Mouse (Mus musculus) yolk sac, embryonic 10.5 days (tissue): Measurements from ENCODE around the gene Rasgef1a.
A peak's percentile ranks its signal among the peaks of the same experiment; 100 is the strongest.

ENCODE experiments used
- DNase-seq: peaks from one replicate; pipeline ENCODE4 v3.0.0-alpha.2; 2017; ENCODE audit warnings: low spot score

The Rasgef1a gene

DNA sequence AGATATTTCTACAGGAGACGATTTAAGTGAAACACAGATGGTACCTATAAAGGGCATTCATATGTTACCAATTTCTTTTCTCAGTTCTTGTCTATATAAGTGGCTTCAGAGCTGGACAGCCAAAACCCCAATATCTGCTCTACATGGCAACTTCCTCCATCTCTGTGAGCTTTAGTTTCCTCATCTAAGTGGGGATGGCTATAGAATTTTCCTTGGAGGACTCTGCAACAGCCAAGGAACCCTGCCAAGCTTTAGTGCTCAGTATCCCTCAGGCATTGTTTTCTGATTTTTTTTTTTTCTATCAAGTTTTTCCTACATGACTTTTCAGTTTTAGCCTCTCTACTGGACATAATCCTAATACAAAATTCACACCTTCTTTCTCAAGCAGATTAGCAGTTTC, 123.2 kb downstream of the Rasgef1a start:
- no peak for DNase-seq

DNA sequence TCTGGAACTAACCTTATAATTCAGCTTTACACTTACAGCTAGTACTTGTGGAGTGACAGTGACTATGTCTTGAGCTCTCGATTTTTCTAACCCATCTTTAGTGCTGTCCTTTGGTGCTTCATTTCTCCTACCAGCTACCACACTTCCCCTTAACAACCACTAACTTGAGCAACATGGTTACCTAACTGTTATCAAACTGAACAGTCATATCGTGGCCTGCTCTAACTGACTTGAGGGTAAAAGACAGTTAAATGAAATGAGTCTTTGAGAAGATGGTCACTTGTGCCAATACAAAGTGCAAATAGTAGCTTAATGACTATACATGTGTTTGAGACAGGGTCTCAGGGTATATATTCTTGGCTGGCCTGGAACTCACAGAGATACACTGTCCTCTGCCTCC, 125.9 kb downstream of the Rasgef1a start:
- no peak for DNase-seq

DNA sequence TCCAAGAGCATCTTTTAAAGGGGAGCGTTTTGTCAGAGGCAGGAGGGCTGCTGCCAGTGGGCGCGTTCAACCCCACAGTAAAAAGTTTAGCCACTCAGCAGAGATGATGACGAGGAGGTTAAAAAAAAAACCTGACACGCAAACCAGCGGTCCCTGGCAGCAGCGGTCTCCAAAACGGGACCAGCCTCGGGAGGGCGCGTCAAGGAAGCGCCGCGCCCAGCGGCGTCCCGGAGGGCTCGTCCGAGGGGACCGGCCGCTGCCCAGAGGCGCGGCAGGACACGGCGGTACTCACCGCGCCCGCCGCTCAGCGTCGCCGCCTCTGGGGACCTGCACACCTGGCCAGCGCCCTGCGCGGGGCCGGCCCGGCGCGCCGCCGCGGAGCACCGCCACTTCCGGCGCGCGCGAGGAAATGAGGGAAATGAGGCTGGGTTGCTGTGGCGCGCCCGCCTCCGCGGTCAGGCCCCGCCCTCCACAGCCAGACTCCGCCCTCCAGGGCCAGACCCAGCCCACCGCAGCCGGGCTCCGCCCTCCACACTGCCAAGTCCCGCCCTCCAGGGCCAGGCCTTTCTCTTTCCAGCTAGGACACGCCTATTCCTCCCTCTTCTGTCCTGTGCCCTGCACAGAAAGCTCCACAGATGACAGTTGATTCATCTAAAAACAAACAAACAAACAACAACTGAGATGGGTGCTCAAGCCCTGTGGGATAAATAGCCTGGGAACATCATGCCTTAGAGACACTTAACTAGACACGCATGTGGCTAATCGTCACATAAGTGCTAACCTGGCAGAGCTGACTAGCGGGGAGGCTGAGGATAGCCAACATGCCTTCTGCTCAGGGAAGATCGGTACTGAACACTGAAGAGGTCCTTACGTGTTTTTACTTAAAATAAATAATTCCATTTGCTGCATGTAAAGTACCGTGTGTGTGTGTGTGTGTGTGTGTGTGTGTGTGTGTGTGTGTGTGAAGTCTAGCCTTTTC, 127.8 kb downstream of the Rasgef1a start, which contains the start of gene Csgalnact2:
Gene Csgalnact2 (minus strand): TSS at position 410 of the 979 bp plus-strand sequence.
- peak; percentile 93 for DNase-seq

DNA sequence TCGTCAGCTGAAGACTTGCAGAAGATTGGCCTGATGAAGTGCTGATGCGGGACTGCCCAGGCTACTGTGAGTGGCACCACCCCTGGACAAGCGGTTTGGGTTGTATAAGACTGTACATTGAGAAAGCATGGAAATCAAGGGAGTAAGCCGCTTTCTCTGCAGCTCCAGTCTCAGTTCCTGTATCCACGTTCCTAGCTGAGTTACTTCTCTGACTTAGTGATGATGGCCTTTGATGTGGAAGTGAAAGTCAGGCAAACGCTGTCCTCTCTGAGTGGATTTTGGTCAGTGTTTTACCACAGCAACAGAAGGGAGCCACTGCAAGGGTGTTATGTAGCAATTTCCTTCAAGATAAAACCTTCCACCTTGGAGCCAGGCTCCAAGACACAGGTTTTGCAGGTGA, 129.7 kb downstream of the Rasgef1a start:
- no peak for DNase-seq
